Mouse (Mus musculus): ENCODE measurements around the gene Llgl2.

Llgl2 gene

GRCm38 (mm10) chr11:115823774-115824740 is at the start of gene Llgl2:
Llgl2 (plus strand) TSS chr11:115824049.
- peak; percentile 87 for DNase-seq (ENCODE audit: low spot score)

- DNase-seq (ENCODE audit: low spot score) = no peak
Measured at GRCm38 (mm10) chr11:115774653-115775052, 49.2 kb upstream of the Llgl2 start.

GRCm38 (mm10) chr11:115775821-115776665 is 47.8 kb upstream of the Llgl2 start:
- DNase-seq (ENCODE audit: low spot score) = no peak

GRCm38 (mm10) chr11:115776954-115777353 is 46.9 kb upstream of the Llgl2 start:
- DNase-seq (ENCODE audit: low spot score) = no peak

- no peak for DNase-seq (ENCODE audit: low spot score)
Measured at GRCm38 (mm10) chr11:115777487-115778335, 46.1 kb upstream of the Llgl2 start.

GRCm38 (mm10) chr11:115779038-115779571 is 44.7 kb upstream of the Llgl2 start:
- DNase-seq (ENCODE audit: low spot score) = peak; percentile 69

GRCm38 (mm10) chr11:115780141-115781070 is 43.4 kb upstream of the Llgl2 start:
- peak; percentile 69 for DNase-seq (ENCODE audit: low spot score)

- DNase-seq (ENCODE audit: low spot score) = no peak
Measured at GRCm38 (mm10) chr11:115786473-115786872, 37.4 kb upstream of the Llgl2 start.

- DNase-seq (ENCODE audit: low spot score) = no peak
Measured at GRCm38 (mm10) chr11:115789787-115790186, 34.1 kb upstream of the Llgl2 start.

GRCm38 (mm10) chr11:115791919-115792318 is 31.9 kb upstream of the Llgl2 start:
- no peak for DNase-seq (ENCODE audit: low spot score)

GRCm38 (mm10) chr11:115792353-115792752 is 31.5 kb upstream of the Llgl2 start:
- no peak for DNase-seq (ENCODE audit: low spot score)

- no peak for DNase-seq (ENCODE audit: low spot score)
Measured at GRCm38 (mm10) chr11:115796898-115797297, 27.0 kb upstream of the Llgl2 start.

GRCm38 (mm10) chr11:115797665-115798064 is 26.2 kb upstream of the Llgl2 start:
- DNase-seq (ENCODE audit: low spot score) = no peak

GRCm38 (mm10) chr11:115800981-115801380 is 22.9 kb upstream of the Llgl2 start:
- DNase-seq (ENCODE audit: low spot score) = no peak

GRCm38 (mm10) chr11:115803072-115803709 is 20.7 kb upstream of the Llgl2 start:
- no peak for DNase-seq (ENCODE audit: low spot score)

- DNase-seq (ENCODE audit: low spot score) = no peak
Measured at GRCm38 (mm10) chr11:115805005-115805404, 18.8 kb upstream of the Llgl2 start.

- DNase-seq (ENCODE audit: low spot score) = no peak
Measured at GRCm38 (mm10) chr11:115806154-115806553, 17.7 kb upstream of the Llgl2 start.

GRCm38 (mm10) chr11:115807306-115807705 is 16.5 kb upstream of the Llgl2 start:
- peak; percentile 21 for DNase-seq (ENCODE audit: low spot score)

GRCm38 (mm10) chr11:115807971-115808370 is 15.9 kb upstream of the Llgl2 start:
- peak; percentile 61 for DNase-seq (ENCODE audit: low spot score)
